ENCODE assay signal across 9 mouse cellular contexts in the genomic region with DNA sequence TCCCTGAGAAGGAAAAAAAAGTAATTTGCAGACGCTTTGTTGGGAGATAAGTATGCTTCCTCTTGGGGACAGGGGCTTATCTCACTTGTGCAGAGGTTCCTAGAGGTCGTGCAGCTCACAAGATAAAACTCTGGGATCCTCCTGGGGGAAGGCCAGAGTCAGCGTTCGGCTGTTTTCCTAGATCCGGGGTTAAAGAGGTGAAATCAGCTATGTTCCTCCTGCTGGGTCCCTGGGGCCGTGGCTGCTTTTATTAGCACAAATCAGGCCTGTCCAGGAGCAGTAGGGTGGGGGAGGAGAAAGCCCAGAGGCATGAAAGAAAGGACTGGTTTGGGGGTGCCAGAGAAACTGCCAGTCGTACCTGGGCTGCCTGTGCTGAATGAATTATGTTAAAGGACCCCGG.
A peak's percentile ranks its signal among the peaks of the same experiment; 100 is the strongest.
DNase-seq lines count a peak whose midpoint lies in the region; ATAC-seq and TF ChIP-seq lines count a peak whose summit lies in the region.
"Had no signal": no experiment of that assay in that cellular context is flagged by ENCODE, and none has a peak within 500 bp of the region (broad histone marks: within the 10 kb centered on the region; RNA-seq: fewer than 3 reads in every experiment).

No protein-coding gene starts in this region.

- no peaks in the 10 kb centered on the region for H3K27me3 ChIP-seq in intestine, embryonic 14.5 days (replicated peaks; ENCODE audit: control insufficient read depth, insufficient read depth, low read length)
- H3K27me3 ChIP-seq in intestine, postnatal 0 days (replicated peaks; ENCODE audit: control insufficient read depth, insufficient read depth, low read length), result no peaks in the 10 kb centered on the region
- H3K27me3 ChIP-seq in heart, embryonic 11.5 days (ENCODE audit: control insufficient read depth, insufficient read depth, low read length), result no peaks in the 10 kb centered on the region
- no peaks in the 10 kb centered on the region for H3K27me3 ChIP-seq in neural tube, embryonic 13.5 days
- H3K27me3 ChIP-seq: CH12.LX had no signal

- H3K4me3 ChIP-seq in intestine, embryonic 14.5 days (ENCODE audit: low read depth, low read length), result no peak overlapping the region
- no peak overlapping the region for H3K4me3 ChIP-seq in intestine, postnatal 0 days (ENCODE audit: low read depth, low read length)
- H3K4me3 ChIP-seq in heart, embryonic 11.5 days (ENCODE audit: low read depth, low read length), result peak overlapping the region; percentile 8; the same call in 1 of the 2 replicates
- no peak overlapping the region for H3K4me3 ChIP-seq in neural tube, embryonic 13.5 days

- peaks cover 18% of the 10 kb centered on the region for H3K4me1 ChIP-seq in intestine, embryonic 14.5 days (replicated peaks; ENCODE audit: control insufficient read depth, insufficient read depth, low read length)
- no peaks in the 10 kb centered on the region for H3K4me1 ChIP-seq in intestine, postnatal 0 days (replicated peaks; ENCODE audit: control insufficient read depth, insufficient read depth, low read length)
- H3K4me1 ChIP-seq in heart, embryonic 11.5 days (ENCODE audit: control insufficient read depth, insufficient read depth, low read length), result peaks cover 20% of the 10 kb centered on the region
- peaks cover 40% of the 10 kb centered on the region for H3K4me1 ChIP-seq in neural tube, embryonic 13.5 days (replicated peaks)

- TF ChIP-seq CTCF in intestine, postnatal 0 days (IDR thresholded peaks at IDR 0.05; ENCODE audit: low read depth), result no peak

- ATAC-seq in intestine, embryonic 14.5 days (replicated peaks; ENCODE audit: low FRiP score, low TSS enrichment, low read depth), result 0 out of 2 replicates have a peak, but pooled peaks have one; percentile 40
- no peak; the same call in 1 of the 2 replicates for ATAC-seq in intestine, postnatal 0 days
- ATAC-seq in heart, embryonic 11.5 days (replicated peaks; ENCODE audit: insufficient number of reproducible peaks, low FRiP score, low TSS enrichment), result peak; percentile 95
- peak; percentile 55; the same call in 1 of the 2 replicates for ATAC-seq in neural tube, embryonic 13.5 days (ENCODE audit: low read depth)

- H3K9me3 ChIP-seq in intestine, embryonic 14.5 days (ENCODE audit: control insufficient read depth, low read length), result no peaks in the 10 kb centered on the region
- no peaks in the 10 kb centered on the region for H3K9me3 ChIP-seq in intestine, postnatal 0 days (ENCODE audit: control insufficient read depth)
- H3K9me3 ChIP-seq in heart, embryonic 11.5 days (replicated peaks; ENCODE audit: control insufficient read depth, low read length), result no peaks in the 10 kb centered on the region
- H3K9me3 ChIP-seq in neural tube, embryonic 13.5 days, result no peaks in the 10 kb centered on the region

- no peak for DNase-seq in intestine, embryonic 14.5 days (ENCODE audit: low spot score)
- DNase-seq in kidney, postnatal 36 days, result peak; percentile 2 to 7
- DNase-seq in layer of hippocampus, postnatal 25 days (ENCODE audit: extremely low spot score in 1 of 2, low spot score in 1 of 2), result no peak
- DNase-seq in thymus, postnatal 0 days (ENCODE audit: low spot score), result no peak
- no peak for DNase-seq in adrenal gland, postnatal 10 days

- no peaks in the 10 kb centered on the region for H3K36me3 ChIP-seq in intestine, embryonic 14.5 days (ENCODE audit: control insufficient read depth, insufficient read depth, low read length)
- H3K36me3 ChIP-seq in intestine, postnatal 0 days (ENCODE audit: control insufficient read depth, insufficient read depth), result no peaks in the 10 kb centered on the region
- no peaks in the 10 kb centered on the region for H3K36me3 ChIP-seq in heart, embryonic 11.5 days (ENCODE audit: control insufficient read depth, insufficient read depth, low read length)
- H3K36me3 ChIP-seq in neural tube, embryonic 13.5 days, result no peaks in the 10 kb centered on the region

- H3K27ac ChIP-seq in intestine, embryonic 14.5 days (ENCODE audit: low read depth), result peak overlapping the region; percentile 18; the same call in 1 of the 2 replicates
- H3K27ac ChIP-seq in intestine, postnatal 0 days (ENCODE audit: low read depth, low read length), result no peak overlapping the region
- peak overlapping the region; percentile 79 for H3K27ac ChIP-seq in heart, embryonic 11.5 days (ENCODE audit: low read depth, low read length)
- peak overlapping the region; percentile 72 for H3K27ac ChIP-seq in neural tube, embryonic 13.5 days (replicated peaks)

- 15% methylated on average over 8 of the region's 8 CpGs for WGBS in intestine, embryonic 14.5 days
- 21% methylated on average over 8 of the region's 8 CpGs for whole genome bisulfite sequencing in intestine, postnatal 0 days
- WGBS in heart, embryonic 11.5 days (ENCODE audit: insufficient replicate concordance), result 6% methylated on average over 8 of the region's 8 CpGs
- WGBS in neural tube, embryonic 13.5 days, result 5% methylated on average over 8 of the region's 8 CpGs

- H3K9ac ChIP-seq in intestine, embryonic 14.5 days (ENCODE audit: low read length), result no peak overlapping the region
- H3K9ac ChIP-seq in intestine, postnatal 0 days (ENCODE audit: low read depth, low read length), result no peak overlapping the region
- H3K9ac ChIP-seq in heart, embryonic 11.5 days (ENCODE audit: low read depth, low read length), result no peak overlapping the region
- peak overlapping the region; percentile 31; the same call in 1 of the 2 replicates for H3K9ac ChIP-seq in neural tube, embryonic 13.5 days

- H3K4me2 ChIP-seq in intestine, embryonic 14.5 days (ENCODE audit: low read length), result no peak overlapping the region
- H3K4me2 ChIP-seq in intestine, postnatal 0 days (replicated peaks; ENCODE audit: low read depth), result no peak overlapping the region
- H3K4me2 ChIP-seq in heart, embryonic 11.5 days, result peak overlapping the region; percentile 43
- peak overlapping the region; percentile 14; the same call in 1 of the 2 replicates for H3K4me2 ChIP-seq in neural tube, embryonic 13.5 days

Comparison
In these comparisons a context has a peak if more than half of its experiments do, and no peak if none do; other contexts are left out.
1. DNase-seq: peak in kidney, postnatal 36 days (2 of 2); none in intestine, embryonic 14.5 days (single experiment), layer of hippocampus, postnatal 25 days (0 of 2), thymus, postnatal 0 days (single experiment) and adrenal gland, postnatal 10 days (single experiment).
2. H3K4me2 ChIP-seq: peak in heart, embryonic 11.5 days (single experiment) and neural tube, embryonic 13.5 days (single experiment); none in intestine, embryonic 14.5 days (single experiment) and intestine, postnatal 0 days (single experiment).